Mouse (Mus musculus): ENCODE data around the gene Txnrd1.

- TF ChIP-seq GATA1 (IDR thresholded peaks at IDR 0.05; ENCODE audit: borderline replicate concordance, low read length) (no peak), FLI1 (IDR thresholded peaks at IDR 0.05; ENCODE audit: low read length) (no peak)
These were observed 58.8 kb downstream of the Txnrd1 start for GRCm38 (mm10) chr10:82892442-82893055.

Data from megakaryocyte, embryonic 14.5 days (primary cell).